Mouse (Mus musculus) C2C12 (cell line): Measurements from ENCODE around the gene Marf1.

ENCODE experiments used
- CTCF ChIP-seq: IDR thresholded peaks from one replicate; pipeline ENCODE4 v1.5.1; 2011; ENCODE audit not compliant: control insufficient read depth, insufficient read depth, insufficient read length
- FOSL1 ChIP-seq: IDR thresholded peaks from one replicate; pipeline ENCODE4 v1.8.0; 2011; ENCODE audit warnings: mild to moderate bottlenecking, low read length; ENCODE audit not compliant: poor library complexity, insufficient read depth, severe bottlenecking

DNA sequence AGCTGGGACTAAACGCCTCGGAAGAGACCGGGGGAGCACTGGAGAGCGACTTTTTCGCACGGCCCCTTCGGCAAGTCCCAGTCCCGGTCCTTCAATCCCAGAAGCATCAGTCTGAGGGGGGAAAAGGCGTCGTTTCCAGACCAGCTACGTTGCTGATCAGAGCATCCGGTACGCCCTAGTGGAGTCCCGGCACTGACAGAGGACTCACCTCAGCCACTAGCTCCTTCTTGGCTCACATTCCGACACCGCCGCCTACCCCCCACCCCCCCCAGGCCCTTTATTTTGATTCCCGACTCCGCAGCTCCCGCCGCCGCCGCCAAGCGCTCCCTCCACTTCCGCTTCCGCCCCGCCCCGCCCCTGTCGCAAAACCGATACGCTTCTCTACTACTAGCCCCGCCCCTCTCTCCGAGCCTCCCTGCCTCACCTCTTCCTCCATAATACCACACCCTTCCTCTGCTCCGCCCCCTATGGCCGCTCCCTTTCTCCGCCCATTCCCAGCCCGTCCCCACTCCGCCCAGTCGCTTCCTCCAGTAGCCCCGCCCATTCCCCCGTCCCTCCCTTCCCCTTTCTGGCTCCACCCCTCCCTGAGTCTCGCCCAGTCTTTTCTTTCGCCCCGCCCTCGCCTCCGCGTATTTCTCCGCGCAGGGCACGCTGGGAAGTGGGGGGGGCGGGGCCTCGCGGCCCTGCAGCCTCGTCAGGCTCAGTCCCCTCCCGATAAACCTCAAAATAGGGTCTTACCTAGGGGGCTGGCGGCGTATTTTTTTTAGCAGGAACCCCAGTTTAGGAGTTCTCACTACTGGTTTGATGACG, 4.0 kb downstream of the Marf1 start:
- no peak for TF ChIP-seq CTCF
- no peak for TF ChIP-seq FOSL1
